Mouse (Mus musculus): ENCODE data around the gene Ankdd1b.

Gene Ankdd1b

GRCm38 (mm10) chr13:96457566-96457965 lies 13.4 kb downstream of the Ankdd1b start:
- DNase-seq (ENCODE audit: extremely low read depth, low read depth, low spot score): no peak

GRCm38 (mm10) chr13:96454288-96454687 lies 16.7 kb downstream of the Ankdd1b start:
- DNase-seq (ENCODE audit: extremely low read depth, low read depth, low spot score): no peak

DNA sequence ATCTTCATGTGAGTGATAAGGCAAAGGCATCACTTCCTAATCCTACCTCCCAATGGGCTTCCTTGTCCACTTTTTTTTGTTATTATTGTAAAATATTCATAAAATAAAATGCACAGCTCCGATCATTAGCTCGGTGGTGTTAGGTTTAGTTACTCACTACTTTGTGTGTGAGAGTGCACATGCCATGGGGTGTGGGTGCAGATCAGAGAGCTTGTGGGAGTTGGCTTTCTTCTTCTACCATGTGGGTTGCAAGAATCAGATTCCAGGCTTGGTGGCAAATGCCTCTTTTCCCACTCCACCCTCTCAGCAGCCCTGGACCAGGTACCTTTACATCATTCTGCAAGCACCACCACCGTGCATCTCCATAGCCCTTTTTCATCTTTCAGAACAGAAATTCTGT lies 18.4 kb downstream of the Ankdd1b start:
- no peak for DNase-seq (ENCODE audit: extremely low read depth, low read depth, low spot score)

GRCm38 (mm10) chr13:96451386-96452140 lies 19.4 kb downstream of the Ankdd1b start:
- DNase-seq (ENCODE audit: extremely low read depth, low read depth, low spot score): no peak

- no peak for DNase-seq (ENCODE audit: extremely low read depth, low read depth, low spot score)
Measured at GRCm38 (mm10) chr13:96450869-96451268, 20.1 kb downstream of the Ankdd1b start.

- DNase-seq (ENCODE audit: extremely low read depth, low read depth, low spot score): no peak
Measured at GRCm38 (mm10) chr13:96450205-96450856, 20.7 kb downstream of the Ankdd1b start.

GRCm38 (mm10) chr13:96440436-96440835 lies 30.6 kb downstream of the Ankdd1b start:
- no peak for DNase-seq (ENCODE audit: extremely low read depth, low read depth, low spot score)

DNA sequence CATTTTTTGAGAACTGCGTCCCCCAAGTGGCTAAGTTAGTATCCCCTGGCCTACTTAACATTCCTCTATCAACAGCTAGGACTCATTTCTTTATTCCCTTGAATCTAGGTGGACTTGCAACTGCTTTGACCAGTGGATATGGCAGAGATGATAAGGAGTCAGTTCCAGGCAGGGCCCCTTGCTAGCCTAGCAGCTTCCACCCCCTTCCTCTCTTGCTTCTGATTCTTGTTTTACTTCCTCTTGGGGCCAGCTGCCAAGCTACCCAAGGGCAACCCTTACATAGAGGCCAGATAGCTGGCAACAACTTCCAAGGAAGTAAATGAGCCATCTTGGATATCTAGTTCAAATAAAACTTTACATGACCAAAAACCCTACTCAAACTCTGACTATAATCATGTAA lies 34.1 kb downstream of the Ankdd1b start:
- DNase-seq (ENCODE audit: extremely low read depth, low read depth, low spot score): no peak

- DNase-seq (ENCODE audit: extremely low read depth, low read depth, low spot score): no peak
Measured at GRCm38 (mm10) chr13:96435793-96436192, 35.2 kb downstream of the Ankdd1b start.

- no peak for DNase-seq (ENCODE audit: extremely low read depth, low read depth, low spot score)
Measured at GRCm38 (mm10) chr13:96434899-96435331, 36.1 kb downstream of the Ankdd1b start.

- DNase-seq (ENCODE audit: extremely low read depth, low read depth, low spot score): no peak
Measured at GRCm38 (mm10) chr13:96433648-96434190, 37.3 kb downstream of the Ankdd1b start.

GRCm38 (mm10) chr13:96433041-96433440 lies 38.0 kb downstream of the Ankdd1b start:
- peak; percentile 74 for DNase-seq (ENCODE audit: extremely low read depth, low read depth, low spot score)

DNA sequence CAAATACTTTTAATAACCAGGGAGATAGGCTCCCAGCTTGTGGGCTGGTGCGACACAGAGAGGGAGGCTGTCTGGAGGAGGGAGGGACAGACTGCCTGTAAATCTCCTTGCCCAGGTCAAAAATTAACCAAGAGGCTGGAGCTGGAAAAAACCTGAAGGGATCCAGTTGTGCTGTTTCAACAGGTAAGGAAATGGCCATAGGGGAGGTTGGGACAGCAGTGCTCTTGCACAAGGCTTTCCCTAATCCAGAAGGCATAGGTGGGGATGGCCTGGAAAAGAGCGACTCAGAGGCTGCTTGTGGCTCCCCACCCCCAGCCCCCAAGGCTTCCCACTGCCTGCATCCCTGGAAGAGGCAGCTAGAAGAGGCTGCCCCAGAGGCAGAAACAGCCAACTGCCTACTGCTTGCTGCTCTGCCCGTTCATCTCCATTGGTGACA lies 38.6 kb downstream of the Ankdd1b start:
- DNase-seq (ENCODE audit: extremely low read depth, low read depth, low spot score): peak; percentile 95

DNA sequence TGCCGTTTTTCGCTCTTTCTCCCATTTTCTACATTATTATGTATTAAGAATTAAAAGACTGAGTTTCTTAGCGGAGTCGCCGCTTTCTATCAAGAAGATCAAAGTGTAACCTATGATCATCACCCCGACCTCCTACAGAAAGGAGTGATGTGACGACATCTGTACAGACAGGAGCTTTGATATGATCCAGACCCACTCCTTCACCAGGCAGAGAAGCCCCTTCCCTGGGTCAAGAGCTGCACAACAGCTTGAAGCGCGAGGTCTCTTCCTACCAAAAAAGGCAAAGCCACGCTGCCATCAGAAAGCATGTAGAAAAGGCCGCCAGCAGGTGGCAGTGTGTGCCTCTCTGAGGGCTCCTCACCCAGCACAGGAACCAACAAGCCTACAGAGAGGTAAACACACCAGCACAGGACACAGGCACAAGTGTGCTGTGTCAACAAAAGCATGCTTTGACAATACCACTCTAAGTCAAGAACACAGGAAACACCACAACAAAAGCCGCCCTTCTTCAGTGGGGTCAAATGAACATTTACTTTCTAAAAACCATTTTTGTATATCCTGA lies 39.3 kb downstream of the Ankdd1b start:
- no peak for DNase-seq (ENCODE audit: extremely low read depth, low read depth, low spot score)

GRCm38 (mm10) chr13:96428531-96428930 lies 42.5 kb downstream of the Ankdd1b start:
- DNase-seq (ENCODE audit: extremely low read depth, low read depth, low spot score): no peak

DNA sequence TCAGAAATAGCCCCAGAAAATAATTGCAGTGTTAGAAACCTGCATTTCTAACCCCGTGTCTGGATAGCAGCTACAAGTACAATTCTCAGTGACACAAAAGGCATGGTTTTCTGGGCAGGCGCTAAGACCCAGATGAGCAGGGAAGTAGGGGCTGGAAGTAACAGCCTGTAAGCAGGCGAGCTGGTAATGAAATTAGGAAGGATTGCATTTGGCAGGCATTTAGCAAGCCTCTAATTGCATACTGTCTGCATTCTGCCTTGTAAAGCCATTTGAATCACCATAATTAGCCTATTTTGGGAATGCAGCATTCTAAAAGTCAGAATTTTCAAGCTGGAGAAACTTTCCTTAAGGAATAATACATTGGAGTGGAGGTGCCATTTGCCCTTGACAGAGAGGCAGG lies 45.0 kb downstream of the Ankdd1b start:
- DNase-seq (ENCODE audit: extremely low read depth, low read depth, low spot score): no peak

DNA sequence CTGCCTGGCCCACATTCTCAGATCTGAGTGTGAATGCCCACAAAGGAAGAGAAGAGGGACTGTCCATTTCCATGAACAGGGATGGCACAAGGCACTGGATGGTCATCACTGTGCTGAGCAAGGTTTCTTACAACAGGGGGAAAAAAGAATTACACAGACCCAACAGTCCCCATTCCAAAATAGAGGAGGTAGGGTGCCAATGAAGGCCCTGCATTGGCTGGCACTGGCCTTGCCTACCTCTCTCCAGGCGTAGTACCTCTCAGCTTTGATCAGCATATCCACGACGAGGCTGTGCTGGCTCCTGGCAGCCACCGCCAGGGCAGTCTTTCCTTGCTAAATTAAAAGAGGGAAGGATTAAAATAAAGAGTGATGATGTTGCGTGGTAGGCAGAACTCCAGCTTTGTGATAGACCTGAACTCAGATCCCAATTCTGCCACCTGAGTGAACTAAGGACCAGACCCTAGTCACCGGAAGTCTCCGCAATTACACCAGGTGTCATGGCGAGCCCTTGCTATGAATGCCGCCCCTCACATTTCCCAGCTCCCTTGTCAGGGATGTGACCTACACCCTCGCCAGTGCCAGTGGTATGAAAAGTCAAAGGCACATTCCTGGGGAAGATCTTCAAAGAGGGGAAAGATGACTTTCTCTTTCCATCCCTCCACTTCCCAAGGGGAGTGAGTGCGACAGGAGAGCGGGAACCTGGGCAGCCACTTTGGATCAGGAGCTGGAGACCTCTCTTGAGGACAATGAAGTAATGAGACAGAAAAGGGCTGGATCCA lies 46.3 kb downstream of the Ankdd1b start:
- DNase-seq (ENCODE audit: extremely low read depth, low read depth, low spot score): no peak

GRCm38 (mm10) chr13:96421230-96421629 lies 49.8 kb downstream of the Ankdd1b start:
- DNase-seq (ENCODE audit: extremely low read depth, low read depth, low spot score): no peak

DNA sequence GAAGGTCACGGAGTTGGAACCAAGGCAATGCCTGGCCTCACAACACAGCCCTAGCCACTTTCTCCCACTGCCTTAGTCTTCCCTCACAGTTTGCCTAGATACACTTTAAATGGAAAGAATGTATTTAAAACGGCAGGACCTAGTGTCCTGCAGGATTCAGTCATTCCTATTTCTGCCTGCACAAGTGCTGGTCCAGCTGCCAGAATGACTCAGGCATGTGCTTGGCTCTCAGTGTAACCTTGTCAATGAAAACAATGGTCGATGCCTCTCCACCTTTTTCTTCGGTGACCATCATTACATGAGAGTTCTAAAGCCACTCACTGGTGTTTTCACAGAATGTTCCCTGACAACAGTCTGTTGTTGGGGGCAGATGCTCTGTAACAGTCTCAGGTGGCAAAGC lies 52.5 kb downstream of the Ankdd1b start:
- no peak for DNase-seq (ENCODE audit: extremely low read depth, low read depth, low spot score)

- DNase-seq (ENCODE audit: extremely low read depth, low read depth, low spot score): no peak
Measured at GRCm38 (mm10) chr13:96417261-96417813, 53.7 kb downstream of the Ankdd1b start.

GRCm38 (mm10) chr13:96416380-96416779 lies 54.6 kb downstream of the Ankdd1b start:
- DNase-seq (ENCODE audit: extremely low read depth, low read depth, low spot score): peak; percentile 85
